Mouse (Mus musculus): ENCODE measurements around the gene Vstm2l. TPM values are rescaled to one million over a fixed set of nuclear protein-coding genes. Genes with fewer than 3 reads are reported as not detected.

Vstm2l gene
- total RNA-seq (2021) (1 to 10 TPM; 1.6 to 2.0 TPM), polyA plus RNA-seq (2012; rRNA removed) (6.4 and 9.0 TPM in 2 replicates)
- long read RNA-seq, partial matches to known transcripts = 0 of 3 reads
- long read RNA-seq, other reads (novel, unspliced or antisense) = 1 of 3 reads

- no peak for DNase-seq
Measured at GRCm38 (mm10) chr2:157914105-157914764, at the start of gene Vstm2l. TSS of gene Vstm2l (plus strand) at chr2:157914653.

- DNase-seq = no peak
Measured at GRCm38 (mm10) chr2:157867126-157867525, 47.3 kb upstream of the Vstm2l start.

DNA sequence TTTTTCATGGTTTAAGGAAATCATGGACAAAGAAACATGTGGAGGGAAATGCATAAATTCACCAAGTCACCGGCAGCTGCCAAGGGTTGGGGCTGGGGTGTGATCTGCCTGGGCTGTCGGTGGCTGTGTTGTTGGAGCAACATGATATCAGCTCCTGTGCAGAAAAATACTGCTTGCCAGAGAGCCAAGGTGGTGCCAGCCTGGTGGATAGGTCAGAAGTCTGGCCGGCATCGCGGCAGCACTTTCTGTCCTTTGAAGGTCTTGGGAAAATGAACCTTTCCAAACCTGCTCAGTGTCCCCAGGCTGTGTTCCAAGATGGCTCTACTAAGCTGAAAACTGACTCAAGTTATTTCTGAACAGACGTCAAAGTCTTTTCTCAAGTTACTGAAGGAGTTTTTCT is 44.2 kb upstream of the Vstm2l start:
- peak; percentile 60 for DNase-seq

GRCm38 (mm10) chr2:157873223-157873622 is 41.2 kb upstream of the Vstm2l start:
- peak; percentile 96 for DNase-seq

DNA sequence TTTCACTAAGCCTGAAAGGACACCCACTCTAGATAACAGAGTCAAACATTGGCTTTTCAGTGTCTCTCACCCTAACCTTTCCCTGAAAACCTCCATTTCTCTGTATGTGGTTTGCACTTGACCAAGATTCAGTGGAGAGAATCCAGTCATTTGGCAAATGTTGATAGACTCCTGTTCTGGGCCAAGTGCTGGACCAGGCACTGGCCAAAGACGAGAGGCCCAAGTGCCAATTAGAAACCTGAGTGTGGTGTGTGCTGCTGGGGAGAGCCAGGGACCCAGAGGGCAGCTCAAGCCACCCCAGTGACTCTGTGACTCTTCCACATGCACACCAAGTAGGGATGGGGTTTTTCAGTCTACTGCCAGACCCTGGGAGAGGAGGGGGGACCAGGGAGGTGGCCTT is 40.8 kb upstream of the Vstm2l start:
- DNase-seq = peak; percentile 50

DNA sequence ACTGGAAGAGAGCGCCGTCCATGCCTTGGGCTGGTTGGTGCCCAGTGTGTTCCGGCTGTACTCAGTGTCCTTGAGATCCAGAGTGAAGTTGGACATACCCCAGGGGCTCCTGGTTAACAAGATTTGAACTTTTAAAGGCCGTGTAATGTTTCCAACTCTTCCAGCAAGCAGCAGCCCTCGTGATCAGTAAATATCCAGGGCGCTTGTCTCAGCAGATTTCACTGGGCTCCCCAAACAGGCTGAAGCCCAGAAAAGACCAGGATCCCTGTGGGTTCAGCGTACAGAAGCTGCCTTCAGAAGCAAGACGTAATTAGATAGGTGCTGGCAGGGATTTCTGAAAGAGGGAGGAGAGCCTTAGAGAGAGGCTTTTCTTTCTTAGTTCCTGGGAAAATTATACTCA is 39.3 kb upstream of the Vstm2l start:
- DNase-seq = peak; percentile 44

- peak; percentile 79 for DNase-seq
Measured at GRCm38 (mm10) chr2:157877394-157877793, 37.1 kb upstream of the Vstm2l start.

DNA sequence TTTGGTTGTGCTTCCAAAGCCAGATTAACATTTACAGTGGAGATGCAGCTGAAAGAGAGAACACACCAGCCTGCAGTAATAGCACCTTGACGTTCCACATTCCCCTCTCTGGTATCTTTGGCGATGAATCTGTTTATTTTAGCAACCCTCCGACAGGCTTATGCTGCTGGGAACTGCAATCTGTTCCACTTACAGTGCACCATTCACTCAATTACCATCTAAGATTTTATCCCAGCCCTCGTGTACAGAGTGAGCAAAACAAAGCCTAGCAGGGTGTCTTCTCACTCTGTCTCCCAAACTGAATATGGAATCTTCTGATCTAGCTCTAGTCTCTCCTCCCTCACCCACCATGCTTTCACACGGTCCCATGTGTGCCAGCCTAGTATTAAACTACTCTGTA is 36.5 kb upstream of the Vstm2l start:
- no peak for DNase-seq

DNA sequence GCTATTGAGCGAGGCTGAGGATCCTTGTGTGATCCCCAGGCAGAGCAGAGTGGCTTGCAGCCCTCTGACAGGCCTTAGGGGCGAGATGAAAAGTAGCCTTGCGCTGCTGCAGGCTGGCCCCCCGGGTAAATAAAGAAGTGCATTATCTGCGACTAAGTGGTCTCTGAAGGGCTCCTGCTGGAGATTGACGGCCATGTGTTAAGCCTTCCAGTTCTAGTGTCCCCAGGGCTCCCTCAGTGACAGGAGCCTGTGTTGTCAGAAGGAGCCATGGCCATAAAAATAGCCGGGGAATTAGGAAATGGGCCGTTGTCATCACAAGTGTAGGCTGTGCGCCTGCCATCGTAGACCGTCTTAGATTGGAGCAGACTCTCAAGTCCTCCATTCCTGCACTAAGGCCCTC is 32.5 kb upstream of the Vstm2l start:
- no peak for DNase-seq

DNA sequence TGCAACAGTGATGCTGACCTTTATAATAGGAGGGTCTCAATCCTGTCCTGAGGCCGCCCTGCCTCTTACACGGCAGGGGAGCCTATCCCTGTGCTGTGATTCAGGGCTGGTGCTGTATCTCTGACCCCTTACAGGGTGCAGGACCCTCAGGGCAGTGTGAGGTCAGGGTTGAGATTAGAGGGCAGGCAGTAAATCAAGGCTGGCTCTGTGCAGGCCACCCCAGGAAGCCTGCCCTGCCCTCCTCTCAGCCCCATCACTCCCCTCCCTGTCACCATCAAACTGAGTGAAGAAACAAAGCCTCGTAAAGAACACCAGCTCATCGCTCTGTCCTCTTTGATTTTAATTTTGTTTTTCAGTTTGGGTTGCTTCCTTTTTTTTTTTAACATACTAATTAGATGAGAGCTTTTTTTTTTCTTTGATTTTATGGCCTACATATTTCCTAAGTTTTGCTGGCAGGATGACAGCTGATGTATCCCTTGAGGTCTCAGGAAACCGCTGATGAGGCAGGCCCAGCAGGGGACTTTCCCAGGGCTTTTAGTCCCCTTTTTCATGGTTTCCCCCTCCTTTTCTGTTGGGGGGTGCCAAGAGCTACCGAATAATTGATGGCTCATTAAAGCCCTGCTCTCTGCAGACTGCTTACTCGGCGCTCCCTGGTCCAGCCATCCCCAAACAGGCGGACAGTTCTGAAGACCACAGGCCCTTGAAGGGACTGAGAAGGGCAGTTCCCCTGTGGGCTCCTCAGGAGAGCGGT is 27.0 kb upstream of the Vstm2l start:
- no peak for DNase-seq

- no peak for DNase-seq
Measured at GRCm38 (mm10) chr2:157891166-157891565, 23.3 kb upstream of the Vstm2l start.

DNA sequence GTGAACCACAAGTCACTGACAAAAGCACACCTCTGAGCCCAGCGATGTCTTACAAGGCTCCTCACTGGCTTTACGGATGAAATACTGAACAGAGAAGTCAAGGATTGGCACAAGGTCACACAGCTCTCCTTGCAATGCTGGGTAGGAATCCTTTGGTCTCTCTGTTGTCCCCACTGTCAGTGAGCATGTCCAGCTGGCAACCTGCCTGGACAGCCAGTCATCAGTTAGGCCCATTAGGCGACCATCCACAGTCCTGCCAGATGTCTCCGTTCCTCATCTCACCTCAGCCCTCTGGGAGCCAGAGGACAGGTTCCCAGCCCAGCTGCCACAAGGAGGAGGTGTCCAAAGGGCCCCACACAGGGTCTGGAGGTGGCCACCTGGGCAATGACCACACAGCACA is 17.3 kb upstream of the Vstm2l start:
- DNase-seq = peak; percentile 65

GRCm38 (mm10) chr2:157913204-157913636 is 1.2 kb upstream of the Vstm2l start:
- DNase-seq = peak; percentile 84

GRCm38 (mm10) chr2:157913705-157914104 is 748 bp upstream of the Vstm2l start:
- DNase-seq = no peak

DNA sequence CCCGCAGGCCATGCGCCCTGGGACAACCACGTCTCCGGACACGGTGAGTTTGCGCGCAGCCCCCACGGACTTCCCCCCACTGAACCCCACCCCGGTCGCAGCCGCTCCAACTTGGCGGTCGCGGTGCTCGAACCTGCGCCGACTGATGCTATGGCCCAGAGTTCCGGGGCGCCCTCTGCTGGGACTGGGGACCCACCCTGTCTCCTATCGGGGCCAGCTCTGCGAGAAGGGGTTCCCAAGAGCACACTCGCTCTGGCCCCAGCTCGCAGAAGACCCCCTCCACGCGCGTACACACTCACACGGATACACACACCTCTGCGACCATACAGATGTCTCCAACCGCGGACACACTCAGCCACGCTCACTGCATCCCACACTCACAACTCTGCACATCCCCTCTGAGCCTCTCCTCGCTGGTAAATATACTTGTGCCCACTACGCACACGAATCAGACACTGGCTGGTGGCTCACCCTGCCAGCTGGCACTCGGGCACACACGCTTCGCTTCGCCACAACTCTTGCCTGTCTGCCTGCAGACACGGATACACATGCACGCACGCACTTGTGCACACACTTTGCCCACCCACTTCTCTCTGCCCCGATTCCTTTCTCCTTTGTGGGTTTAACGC is 550 bp downstream of the Vstm2l start:
- no peak for DNase-seq

- DNase-seq = no peak
Measured at GRCm38 (mm10) chr2:157918529-157918928, 4.1 kb downstream of the Vstm2l start.

GRCm38 (mm10) chr2:157921551-157921950 is 7.1 kb downstream of the Vstm2l start:
- no peak for DNase-seq

DNA sequence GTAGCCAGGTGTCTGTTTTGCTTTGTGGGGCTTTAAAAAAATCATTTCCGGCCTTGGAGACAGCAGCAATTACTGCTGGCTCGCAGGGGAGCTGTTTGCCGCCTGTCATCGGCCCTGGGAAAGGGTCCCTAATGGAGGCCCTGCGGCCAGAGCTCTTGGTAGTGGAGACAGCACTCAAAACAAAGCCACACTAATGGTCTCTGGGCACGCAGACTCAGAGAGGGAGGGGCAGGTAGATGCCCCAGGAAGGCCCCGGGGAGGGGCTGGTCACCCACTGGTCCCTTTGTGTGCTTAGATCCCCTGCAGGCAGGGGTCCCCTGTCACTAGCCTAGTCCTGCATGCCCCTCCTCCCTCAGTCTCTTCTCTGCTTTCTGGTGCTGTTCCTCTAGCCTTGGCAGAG is 9.0 kb downstream of the Vstm2l start:
- no peak for DNase-seq

DNA sequence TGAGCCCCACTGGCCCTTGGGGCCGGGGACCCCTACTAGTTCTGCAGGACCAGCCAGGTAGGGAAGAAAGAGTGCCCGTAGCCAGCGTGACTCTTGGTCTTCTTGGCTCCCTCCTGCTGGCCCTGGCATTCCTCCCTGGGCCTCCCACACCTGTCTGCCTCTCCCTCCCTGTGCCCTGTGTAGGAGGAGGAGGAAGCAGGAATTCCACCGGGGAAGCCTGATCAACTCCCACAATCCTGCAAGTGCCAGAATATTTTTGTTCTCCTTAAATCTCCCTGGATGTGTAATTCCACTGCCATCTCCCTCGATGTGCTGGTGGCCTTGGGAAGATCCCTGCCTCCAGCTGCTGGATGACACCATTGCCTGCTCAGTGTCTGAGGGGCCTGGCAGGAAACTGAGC is 10.1 kb downstream of the Vstm2l start:
- no peak for DNase-seq

DNA sequence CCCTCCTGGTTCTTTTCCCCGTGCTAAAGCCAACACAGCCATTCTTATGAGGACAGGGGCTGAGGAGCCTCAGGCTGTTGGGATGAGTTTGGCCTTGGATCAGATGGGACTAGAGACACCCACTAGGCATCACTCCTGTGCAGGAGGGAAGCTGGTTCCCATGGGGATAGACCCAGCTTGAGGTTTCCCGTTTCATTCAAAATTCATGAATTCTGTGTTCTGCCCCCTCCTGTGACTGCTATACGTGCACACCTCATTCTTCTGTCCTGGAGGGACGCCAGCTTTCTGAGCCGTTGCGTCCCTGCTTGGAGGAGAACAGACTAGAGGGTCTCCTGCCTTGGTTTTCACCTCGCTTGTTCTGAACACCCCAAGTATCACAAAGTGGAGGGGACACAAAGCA is 12.0 kb downstream of the Vstm2l start:
- DNase-seq = no peak

- DNase-seq = no peak
Measured at GRCm38 (mm10) chr2:157926927-157927326, 12.5 kb downstream of the Vstm2l start.

DNA sequence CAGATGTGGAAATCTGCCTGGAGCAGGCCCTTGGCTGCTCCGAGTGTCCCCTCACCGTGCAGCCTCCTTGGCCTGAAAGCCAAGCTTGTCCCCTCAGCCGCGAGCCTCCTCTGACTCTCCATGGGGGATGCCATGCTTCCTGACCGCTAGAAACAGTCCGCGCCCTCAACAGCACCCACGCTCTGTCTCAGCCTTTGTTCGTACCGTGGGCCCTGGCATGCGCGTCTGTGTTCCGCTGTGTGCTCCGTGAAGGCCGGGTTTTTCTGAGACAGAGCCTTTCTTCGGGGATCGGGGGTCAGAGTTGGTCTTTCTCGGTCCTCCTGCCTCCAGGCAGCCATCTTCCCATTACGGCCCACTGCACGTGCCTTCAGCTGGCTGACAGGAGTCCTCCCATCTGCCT is 12.9 kb downstream of the Vstm2l start:
- DNase-seq = no peak

DNA sequence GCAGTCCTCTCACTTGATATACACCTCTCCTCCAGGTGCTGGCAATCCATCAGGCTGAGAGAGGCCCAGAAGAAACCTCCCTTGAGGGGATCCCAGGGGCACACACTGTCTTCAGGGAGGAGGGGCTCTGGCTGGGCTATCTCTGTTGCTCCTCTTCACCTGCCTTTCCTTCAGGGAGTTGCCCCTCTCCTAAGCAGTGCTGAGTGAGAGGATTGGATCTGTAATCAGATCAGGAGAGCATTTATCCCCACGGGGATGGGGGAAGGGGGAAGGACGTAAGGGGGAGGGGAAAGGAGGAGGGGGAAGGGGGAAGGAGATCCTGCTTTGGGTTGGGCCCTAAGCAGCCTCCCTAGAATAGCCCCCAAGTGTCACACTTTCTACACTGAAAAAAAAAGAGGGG is 13.4 kb downstream of the Vstm2l start:
- no peak for DNase-seq

Data from adrenal gland, adult 2 months (tissue).